ENCODE assay signal across 35 mouse cellular contexts in genomic region chr3:32486543-32486942, GRCm38 (mm10). TPM values are rescaled to one million over a fixed set of nuclear protein-coding genes. Genes with fewer than 3 reads are reported as not detected.
DNase-seq lines count a peak whose midpoint lies in the region; ATAC-seq and TF ChIP-seq lines count a peak whose summit lies in the region.
"Had no signal": no experiment of that assay in that cellular context is flagged by ENCODE, and none has a peak within 500 bp of the region (broad histone marks: within the 10 kb centered on the region; RNA-seq: fewer than 3 reads in every experiment).

No protein-coding gene starts in this region.

- no peak for TF ChIP-seq EP300 in CH12.LX (IDR thresholded peaks at IDR 0.05; ENCODE audit: low read length)

- H3K4me3 ChIP-seq in kidney, adult 2 months (ENCODE audit: insufficient read depth, low read depth, low read length), result no peak overlapping the region
- no peak overlapping the region for H3K4me3 ChIP-seq in kidney, embryonic 16.5 days (ENCODE audit: low read length)
- H3K4me3 ChIP-seq in CH12.LX (replicated peaks in 1 of 3; ENCODE audit: low read depth in 2 of 3, low read length in 2 of 3, poor library complexity in 1 of 3) (no peak overlapping the region), myocyte (no peak overlapping the region)
- H3K4me3 ChIP-seq: embryonic facial prominence, embryonic 12.5 days; forebrain, embryonic 10.5 days; gastrocnemius, adult 2 months; hindbrain, embryonic 10.5 days; hindbrain, embryonic 15.5 days; liver, embryonic 15.5 days; neural tube, embryonic 12.5 days; stomach, embryonic 15.5 days had no signal

- H3K27ac ChIP-seq in kidney, adult 2 months (ENCODE audit: insufficient read depth, low read depth, low read length), result peak overlapping the region; percentile 30; the same call in 1 of the 2 replicates
- H3K27ac ChIP-seq in kidney, embryonic 16.5 days (ENCODE audit: low read length), result no peak overlapping the region
- no peak overlapping the region for H3K27ac ChIP-seq in CH12.LX (ENCODE audit: insufficient read depth, low read depth)
- H3K27ac ChIP-seq: embryonic facial prominence, embryonic 12.5 days; forebrain, embryonic 10.5 days; gastrocnemius, adult 2 months; hindbrain, embryonic 10.5 days; hindbrain, embryonic 15.5 days; liver, embryonic 15.5 days; neural tube, embryonic 12.5 days; stomach, embryonic 15.5 days had no signal

- H3K9me3 ChIP-seq in kidney, embryonic 16.5 days (ENCODE audit: low read length), result no peaks in the 10 kb centered on the region
- H3K9me3 ChIP-seq in CH12.LX (replicated peaks; ENCODE audit: low read length), result no peaks in the 10 kb centered on the region
- H3K9me3 ChIP-seq: embryonic facial prominence, embryonic 12.5 days; forebrain, embryonic 10.5 days; hindbrain, embryonic 10.5 days; hindbrain, embryonic 15.5 days; liver, embryonic 15.5 days; neural tube, embryonic 12.5 days; stomach, embryonic 15.5 days had no signal

- H3ac ChIP-seq in myocyte (ENCODE audit: control insufficient read depth, insufficient read length), result no peak overlapping the region

- no peaks in the 10 kb centered on the region for H3K4me1 ChIP-seq in kidney, adult 2 months (ENCODE audit: control insufficient read depth, insufficient read depth, low read length)
- no peaks in the 10 kb centered on the region for H3K4me1 ChIP-seq in kidney, embryonic 16.5 days (ENCODE audit: insufficient read depth, low read length)
- H3K4me1 ChIP-seq in CH12.LX (ENCODE audit: control insufficient read depth in 1 of 2, insufficient read depth in 2 of 2), result peaks cover 22 to 56% of the 10 kb centered on the region in 2 experiments
- H3K4me1 ChIP-seq: embryonic facial prominence, embryonic 12.5 days; forebrain, embryonic 10.5 days; hindbrain, embryonic 10.5 days; hindbrain, embryonic 15.5 days; liver, embryonic 15.5 days; neural tube, embryonic 12.5 days; stomach, embryonic 15.5 days had no signal

- no peak for TF ChIP-seq POLR2A in kidney, adult 2 months (IDR thresholded peaks at IDR 0.05; ENCODE audit: low read depth, low read length)
- TF ChIP-seq POLR2A in CH12.LX (IDR thresholded peaks at IDR 0.05; ENCODE audit: low read depth, low read length) (no peak), myocyte (IDR thresholded peaks at IDR 0.05; ENCODE audit: insufficient read length, low read depth) (no peak)

- ATAC-seq in kidney, embryonic 16.5 days (ENCODE audit: low FRiP score, low TSS enrichment), result no peak
- no peak for ATAC-seq in granulocyte monocyte progenitor cell, adult 5-6 weeks (replicated peaks; ENCODE audit: poor library complexity, severe bottlenecking)
- ATAC-seq: activated CD4-positive, CD25-positive, alpha-beta regulatory T cell, adult 4 months; forebrain, embryonic 16.5 days; inflammation-experienced regulatory T-cells, adult 6 months; midbrain, embryonic 16.5 days had no signal

- H3K79me2 ChIP-seq in CH12.LX (replicated peaks; ENCODE audit: control insufficient read depth, extremely low read depth, insufficient read depth, poor library complexity, severe bottlenecking), result no peaks in the 10 kb centered on the region
- H3K79me2 ChIP-seq in myocyte (ENCODE audit: control insufficient read depth, insufficient read depth), result no peaks in the 10 kb centered on the region

- H3K9ac ChIP-seq in kidney, embryonic 16.5 days (replicated peaks; ENCODE audit: low read length), result no peak overlapping the region
- H3K9ac ChIP-seq in CH12.LX (ENCODE audit: insufficient read depth, low read depth), result 0 out of 2 replicates have a peak overlapping the region, but pooled peaks have one; percentile 21
- H3K9ac ChIP-seq: embryonic facial prominence, embryonic 12.5 days; hindbrain, embryonic 15.5 days; liver, embryonic 15.5 days; lung, embryonic 14.5 days; neural tube, embryonic 12.5 days; stomach, embryonic 15.5 days had no signal

- H3K4me2 ChIP-seq in kidney, embryonic 16.5 days (replicated peaks; ENCODE audit: low read depth, low read length), result no peak overlapping the region
- H3K4me2 ChIP-seq in CH12.LX (ENCODE audit: insufficient read depth, low read depth, poor library complexity, severe bottlenecking) (0 out of 2 replicates have a peak overlapping the region, but pooled peaks have one; percentile 14), myocyte (ENCODE audit: low read depth) (peak overlapping the region; percentile 21)
- H3K4me2 ChIP-seq: embryonic facial prominence, embryonic 12.5 days; hindbrain, embryonic 15.5 days; liver, embryonic 15.5 days; lung, embryonic 14.5 days; neural tube, embryonic 12.5 days; stomach, embryonic 15.5 days had no signal

- 61% methylated on average over 4 of the region's 4 CpGs for WGBS in kidney, adult 2 months
- 80% methylated on average over 4 of the region's 4 CpGs for WGBS in kidney, embryonic 16.5 days

- no peaks in the 10 kb centered on the region for H3K27me3 ChIP-seq in kidney, adult 2 months (replicated peaks; ENCODE audit: control insufficient read depth, insufficient read depth, low read length)
- H3K27me3 ChIP-seq in kidney, embryonic 16.5 days (ENCODE audit: insufficient read depth, low read length), result no peaks in the 10 kb centered on the region
- H3K27me3 ChIP-seq in CH12.LX (replicated peaks) (no peaks in the 10 kb centered on the region), myocyte (ENCODE audit: control insufficient read depth, insufficient read depth, insufficient read length) (no peaks in the 10 kb centered on the region)
- H3K27me3 ChIP-seq: hindbrain, embryonic 15.5 days; liver, embryonic 15.5 days; neural tube, embryonic 12.5 days; stomach, embryonic 15.5 days had no signal

- in situ Hi-C loops in CH12.LX (cut with MboI; ENCODE audit: low pct_ligation_motif_present, low pct_unique_long_range_greater_than_20kb, low sequenced_read_pairs), result no loop called here

- TF ChIP-seq RAD21 in CH12.LX (IDR thresholded peaks at IDR 0.05; ENCODE audit: low read depth, low read length), result no peak

- H3K36me3 ChIP-seq in kidney, adult 2 months (ENCODE audit: control insufficient read depth, insufficient read depth, low read length), result no peaks in the 10 kb centered on the region
- no peaks in the 10 kb centered on the region for H3K36me3 ChIP-seq in kidney, embryonic 16.5 days (ENCODE audit: insufficient read depth, low read length)
- H3K36me3 ChIP-seq in CH12.LX (replicated peaks in 1 of 2; ENCODE audit: control insufficient read depth in 1 of 2, insufficient read depth in 1 of 2, low read length in 1 of 2), result peaks cover 0 to 4% of the 10 kb centered on the region in 2 experiments
- no peaks in the 10 kb centered on the region for H3K36me3 ChIP-seq in myocyte (ENCODE audit: control insufficient read depth, insufficient read depth)
- H3K36me3 ChIP-seq: embryonic facial prominence, embryonic 12.5 days; forebrain, embryonic 10.5 days; hindbrain, embryonic 10.5 days; hindbrain, embryonic 15.5 days; liver, embryonic 15.5 days; neural tube, embryonic 12.5 days; stomach, embryonic 15.5 days had no signal

- peak; percentile 75 for DNase-seq in kidney, adult 2 months
- DNase-seq in 3T3-L1 (ENCODE audit: low read depth, low spot score) (peak; percentile 86), CH12.LX (ENCODE audit: extremely low read depth) (no peak)
- no peak for DNase-seq in ovary, adult 18-20 months (ENCODE audit: low spot score)
- DNase-seq: adrenal gland, postnatal 10 days; cerebellum, adult 8-10 months; cerebellum, postnatal 25 days; gastrocnemius, adult 2 months; gastrocnemius, postnatal 36 days; heart, postnatal 14 days; kidney, adult 18-20 months; kidney, postnatal 10 days; layer of hippocampus, adult 9-11 months; liver; lung, embryonic 14.5 days; lung, postnatal 14 days; right cerebral cortex, postnatal 4 days; thymus, adult 18-20 months; thymus, postnatal 36 days had no signal

- no peak for TF ChIP-seq CTCF in kidney, adult 2 months (conservative IDR thresholded peaks at IDR 0.05; ENCODE audit: insufficient read depth, insufficient read length, low read depth, low read length)
- no peak for TF ChIP-seq CTCF in CH12.LX (conservative IDR thresholded peaks at IDR 0.05 in 1 of 2, IDR thresholded peaks at IDR 0.05 in 1 of 2; ENCODE audit: low read depth in 2 of 2, low read length in 2 of 2)

- dilution Hi-C loops in CH12.LX (cut with MboI; ENCODE audit: extremely low pct_ligation_motif_present, extremely low pct_unique_long_range_greater_than_20kb, low sequenced_read_pairs), result no loop called here

TF ChIP-seq in CH12.LX, 34 proteins besides CTCF, POLR2A, EP300 and RAD21 (continues in another document):
- TF ChIP-seq ELF1 (IDR thresholded peaks at IDR 0.05; ENCODE audit: low read depth, low read length) (no peak), GABPA (IDR thresholded peaks at IDR 0.05; ENCODE audit: insufficient replicate concordance, low read depth, low read length) (no peak)

TF ChIP-seq in myocyte, 11 proteins besides CTCF, POLR2A, EP300 and RAD21 (continues in another document):
- TF ChIP-seq SRF (IDR thresholded peaks at IDR 0.05; ENCODE audit: control insufficient read depth, insufficient read length, low read depth), result no peak

RNA-seq across cellular contexts. Expression of gene Kcnmb3, which starts 5.5 kb away (rescaled TPM):
- 0.05 TPM in 1 of 2 replicates, not detected in the other for polyA plus RNA-seq in kidney, adult 2 months (2012; rRNA removed)
- polyA plus RNA-seq in kidney, embryonic 16.5 days (2015; fragmentation: Nextera tagmentation; extraction: Ambion mirVana), result 0.23 and 0.26 TPM in 2 replicates
- total RNA-seq in CH12.LX (2012; rRNA removed) (1.0 and 1.3 TPM in 2 replicates), CH12.LX (2014; rRNA removed) (2.2 and 2.4 TPM in 2 replicates)
- polyA plus RNA-seq in CH12.LX (2012; ENCODE audit: insufficient read length, low read depth) (4.7 and 5.2 TPM in 2 replicates), myocyte (2012; fragmentation: generic; extraction: Trizol) (not detected)
- total RNA-seq in granulocyte monocyte progenitor cell, adult 5-6 weeks (2014; fragmentation: Nextera tagmentation), result not detected in 2 replicates
- not detected in 2 replicates for total RNA-seq in granulocyte monocyte progenitor cell, adult 5-6 weeks (2017)
- total RNA-seq: gastrocnemius, adult 2 months; heart, adult 8-10 months had no signal
- polyA plus RNA-seq: heart, embryonic 14.5 days; hindbrain, embryonic 10.5 days; hindbrain, embryonic 15.5 days; liver, embryonic 15.5 days had no signal

RNA-seq across cellular contexts. Expression of gene Zfp639, which starts 23.5 kb away (rescaled TPM):
- polyA plus RNA-seq in kidney, adult 2 months (2012; rRNA removed), result 19.6 and 20.2 TPM in 2 replicates
- 38.6 and 42.2 TPM in 2 replicates for polyA plus RNA-seq in kidney, embryonic 16.5 days (2015; fragmentation: Nextera tagmentation; extraction: Ambion mirVana)
- total RNA-seq in CH12.LX (2012; rRNA removed), result 40.9 and 43.2 TPM in 2 replicates
- 96.3 and 101 TPM in 2 replicates for total RNA-seq in CH12.LX (2014; rRNA removed)
- 40.3 and 45.5 TPM in 2 replicates for polyA plus RNA-seq in CH12.LX (2012; ENCODE audit: insufficient read length, low read depth)
- polyA plus RNA-seq in myocyte (2012; fragmentation: generic; extraction: Trizol), result 25.3 TPM
- total RNA-seq in granulocyte monocyte progenitor cell, adult 5-6 weeks (2014; fragmentation: Nextera tagmentation), result 45.9 and 55.1 TPM in 2 replicates
- 41.1 and 79.6 TPM in 2 replicates for total RNA-seq in granulocyte monocyte progenitor cell, adult 5-6 weeks (2017)

RNA-seq across cellular contexts. Expression of gene Mfn1, which starts 42.7 kb away (rescaled TPM):
- polyA plus RNA-seq in kidney, adult 2 months (2012; rRNA removed), result 19.9 and 26.4 TPM in 2 replicates
- 35.2 and 37.6 TPM in 2 replicates for polyA plus RNA-seq in kidney, embryonic 16.5 days (2015; fragmentation: Nextera tagmentation; extraction: Ambion mirVana)
- total RNA-seq in CH12.LX (2012; rRNA removed) (16.6 and 18.1 TPM in 2 replicates), CH12.LX (2014; rRNA removed) (25.6 and 37.0 TPM in 2 replicates)
- polyA plus RNA-seq in CH12.LX (2012; ENCODE audit: insufficient read length, low read depth) (27.4 and 43.8 TPM in 2 replicates), myocyte (2012; fragmentation: generic; extraction: Trizol) (17.0 TPM)
- total RNA-seq in granulocyte monocyte progenitor cell, adult 5-6 weeks (2014; fragmentation: Nextera tagmentation), result 8.9 and 28.4 TPM in 2 replicates
- total RNA-seq in granulocyte monocyte progenitor cell, adult 5-6 weeks (2017), result 64.5 and 101 TPM in 2 replicates

Comparison
In these comparisons a context has a peak if more than half of its experiments do, and no peak if none do; other contexts are left out.
1. DNase-seq: peak in kidney, adult 2 months (single experiment) and 3T3-L1 (single experiment); none in CH12.LX (single experiment) and ovary, adult 18-20 months (single experiment).